Mouse (Mus musculus) G1E-ER4 (cell line): ENCODE data around the gene Fzd9. TPM values are rescaled to one million over a fixed set of nuclear protein-coding genes. Genes with fewer than 3 reads are reported as not detected.

Experiments
- GATA1 ChIP-seq: IDR thresholded peaks from one replicate; pipeline ENCODE4 v1.8.0; 2012; ENCODE audit warnings: low read length, inconsistent platforms
- polyA plus RNA-seq: library from polyadenylated mRNA; stranded (reverse); fragments of >175 nt; gene quantifications from 2 replicates; pipeline ENCODE4 v1.2.3, GENCODE M21; 2012

Fzd9 gene
- polyA plus RNA-seq, 1 experiment = 5.0 TPM

DNA sequence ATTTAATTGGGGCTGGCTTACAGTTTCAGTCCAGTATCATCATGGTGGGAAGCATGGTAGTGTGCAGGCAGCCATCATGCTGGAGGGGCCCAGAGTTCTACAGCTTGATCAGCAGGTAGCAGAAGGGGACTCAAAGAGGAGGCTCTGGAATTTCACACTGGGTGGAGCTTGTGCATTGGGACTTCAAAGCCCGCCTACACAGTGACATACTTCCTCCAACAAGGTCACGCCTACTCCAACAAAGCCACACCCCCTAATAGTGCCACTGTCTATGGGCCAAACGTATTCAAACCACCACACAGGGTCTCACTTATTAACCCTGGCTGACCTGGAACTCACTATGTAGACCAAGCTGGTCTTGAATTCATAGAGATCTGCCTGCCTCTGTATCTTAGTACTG, 5.1 kb upstream of the Fzd9 start:
- TF ChIP-seq GATA1 = no peak

DNA sequence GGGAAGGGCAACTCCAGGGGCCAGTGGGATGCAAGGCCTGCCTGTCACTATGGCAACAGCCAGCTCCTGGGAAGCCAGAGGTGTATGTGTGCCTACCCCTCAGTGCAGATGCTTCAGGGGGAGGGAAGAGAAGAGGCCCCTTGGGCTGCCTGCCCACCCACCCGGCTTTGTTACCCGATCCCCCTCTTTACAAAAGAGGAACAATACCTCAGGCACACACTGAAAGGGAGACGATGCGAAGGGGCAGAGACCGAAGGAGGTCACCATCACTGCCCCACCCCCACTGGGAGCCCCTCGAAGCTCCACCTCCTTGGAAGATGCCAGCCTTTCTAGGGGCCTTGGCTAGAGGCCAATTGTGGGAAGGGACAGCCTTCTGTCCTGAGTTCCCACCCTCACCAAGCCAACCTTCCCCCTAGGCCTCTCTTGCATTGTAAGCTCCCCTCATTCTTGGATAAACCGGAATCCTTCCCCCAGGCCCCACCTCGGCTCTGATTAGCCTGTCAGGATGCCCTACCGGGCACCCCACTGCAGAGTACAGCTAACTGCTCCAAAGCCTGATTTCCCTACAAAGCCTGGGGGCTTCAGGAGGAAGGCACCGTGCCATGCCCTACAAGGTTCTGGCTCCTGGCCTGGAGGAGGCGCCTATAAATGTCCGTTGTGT, 2.8 kb upstream of the Fzd9 start:
- no peak for TF ChIP-seq GATA1

DNA sequence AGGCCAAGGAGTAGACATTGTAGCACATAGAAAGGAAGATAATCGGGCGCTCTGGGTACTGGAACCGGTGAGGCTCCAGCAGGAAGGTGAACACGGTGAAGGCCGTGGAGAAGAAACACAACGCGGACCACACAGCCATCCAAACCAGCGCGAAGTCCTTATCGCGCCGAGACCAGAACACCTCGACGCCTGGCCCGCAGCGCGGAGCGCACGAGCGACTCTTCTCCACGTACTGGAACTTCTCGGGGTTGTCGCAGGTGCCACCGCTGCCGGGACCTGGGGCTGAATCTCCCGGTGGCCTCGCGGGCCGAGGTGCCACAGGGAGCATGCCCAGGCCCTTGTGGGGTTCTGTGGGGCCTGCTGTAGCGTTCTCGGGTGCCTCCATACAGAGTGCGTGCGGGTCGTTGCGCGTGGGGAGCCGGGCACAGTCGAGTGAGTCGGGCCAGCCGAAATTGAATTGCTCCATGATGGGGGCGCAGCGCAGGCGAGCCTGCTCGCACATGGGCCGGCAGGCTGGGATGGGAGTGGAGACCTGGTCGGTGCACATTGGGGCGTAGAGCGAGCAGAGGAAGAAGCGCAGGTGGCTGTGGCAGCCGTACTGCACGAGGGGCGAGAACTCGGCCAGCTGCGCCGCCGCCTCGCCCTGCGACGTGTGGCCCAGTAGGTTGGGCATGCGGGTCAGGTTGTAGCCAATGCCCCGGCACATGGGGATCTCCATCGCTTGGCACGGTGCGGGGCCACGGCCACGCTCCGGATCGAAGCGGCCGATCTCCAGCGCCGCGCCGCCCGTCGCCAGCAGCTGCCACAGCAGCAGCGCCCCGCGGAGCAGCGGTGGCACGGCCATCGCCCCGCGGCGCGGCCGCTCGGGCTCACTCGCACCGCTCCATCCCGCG, 598 bp downstream of the Fzd9 start:
- TF ChIP-seq GATA1 = no peak

DNA sequence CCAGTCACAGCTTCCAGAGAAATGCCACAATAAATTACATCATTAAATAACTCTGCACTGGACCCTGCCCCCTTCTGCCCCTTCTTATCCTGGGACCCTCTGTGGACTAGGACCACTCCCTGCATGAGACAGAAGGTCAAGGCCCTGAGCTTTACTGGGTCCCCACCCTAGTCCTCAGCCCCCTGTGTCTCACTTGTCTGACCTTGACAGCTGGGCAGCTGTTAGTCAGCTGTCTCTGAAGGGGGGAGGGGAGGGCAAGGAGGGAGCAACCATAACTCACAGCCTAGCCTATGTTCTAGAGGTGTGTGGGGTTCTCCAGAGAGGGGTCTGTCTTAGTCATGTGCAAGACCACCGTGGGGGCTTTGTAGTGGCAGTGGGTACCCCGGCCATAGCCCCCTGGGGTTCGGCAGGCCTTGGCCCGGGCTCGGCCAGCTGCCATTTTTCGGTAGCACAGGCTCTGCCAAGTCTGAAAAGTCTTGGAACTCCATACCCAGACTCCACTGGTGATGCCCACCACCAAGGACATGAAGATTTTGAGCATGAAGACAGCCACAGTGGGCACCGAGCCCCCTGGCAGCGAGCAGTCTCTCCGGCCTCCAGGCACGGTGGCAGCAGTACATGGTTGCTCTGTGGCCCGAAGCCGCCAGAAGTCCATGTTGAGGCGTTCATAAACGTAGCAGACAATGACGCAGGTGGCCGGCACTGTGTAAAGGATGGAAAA, 1.9 kb downstream of the Fzd9 start:
- no peak for TF ChIP-seq GATA1

DNA sequence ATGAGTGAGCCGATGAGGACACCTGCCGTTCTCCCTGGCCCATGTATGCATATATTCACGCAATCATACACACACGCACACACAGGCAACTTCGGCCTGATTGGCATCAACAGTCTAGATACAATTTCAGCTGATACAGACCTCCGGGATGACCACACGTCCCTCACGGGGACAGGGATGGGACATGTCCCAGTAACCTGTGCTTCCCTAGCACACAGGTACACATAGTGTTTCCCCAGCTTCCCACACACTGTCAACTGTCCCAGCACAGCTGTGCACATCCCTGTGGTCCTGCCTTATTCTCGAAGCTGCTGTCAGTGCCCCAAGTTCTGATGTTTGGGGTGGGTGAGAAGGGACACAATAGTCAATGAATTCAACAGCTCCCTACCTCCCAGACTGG, 3.7 kb downstream of the Fzd9 start:
- no peak for TF ChIP-seq GATA1

DNA sequence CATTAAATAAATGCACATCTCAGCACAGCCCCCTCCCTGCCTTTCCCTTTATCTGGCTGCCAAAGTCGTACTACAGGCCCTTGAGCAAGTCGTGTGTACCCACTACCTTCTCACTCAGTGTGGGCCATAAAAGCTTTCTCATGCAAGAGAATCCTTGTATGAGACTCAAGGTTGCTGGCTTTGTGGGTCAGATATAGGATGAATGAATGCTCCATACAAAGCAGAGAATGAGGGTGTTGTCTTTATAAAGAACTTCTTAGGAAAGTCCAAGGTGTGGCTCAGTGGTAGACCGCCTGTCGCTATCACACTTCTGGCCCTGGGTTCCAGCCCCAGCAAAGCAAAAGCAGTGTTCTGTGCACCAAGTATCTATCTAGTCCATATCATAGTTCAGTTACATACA, 4.5 kb downstream of the Fzd9 start:
- no peak for TF ChIP-seq GATA1

DNA sequence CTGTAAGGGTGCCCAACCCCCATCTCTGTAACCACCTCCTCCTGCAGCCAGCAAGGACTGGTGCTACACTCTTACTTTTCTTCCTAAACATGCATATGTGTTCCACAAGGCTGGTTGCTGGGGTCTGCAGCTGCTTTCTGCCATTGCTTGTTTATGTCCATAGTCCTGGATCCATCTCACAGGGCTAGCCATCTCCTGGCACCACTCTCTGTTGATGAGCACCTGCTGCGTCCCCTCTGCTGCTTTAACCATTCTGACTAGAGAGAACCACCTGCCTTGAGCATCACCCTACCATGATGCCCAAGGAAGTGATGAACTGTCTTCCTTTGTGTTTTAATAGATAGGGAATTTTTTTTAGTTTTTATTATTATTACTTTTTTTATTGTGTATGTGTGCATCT, 7.9 kb downstream of the Fzd9 start:
- no peak for TF ChIP-seq GATA1

DNA sequence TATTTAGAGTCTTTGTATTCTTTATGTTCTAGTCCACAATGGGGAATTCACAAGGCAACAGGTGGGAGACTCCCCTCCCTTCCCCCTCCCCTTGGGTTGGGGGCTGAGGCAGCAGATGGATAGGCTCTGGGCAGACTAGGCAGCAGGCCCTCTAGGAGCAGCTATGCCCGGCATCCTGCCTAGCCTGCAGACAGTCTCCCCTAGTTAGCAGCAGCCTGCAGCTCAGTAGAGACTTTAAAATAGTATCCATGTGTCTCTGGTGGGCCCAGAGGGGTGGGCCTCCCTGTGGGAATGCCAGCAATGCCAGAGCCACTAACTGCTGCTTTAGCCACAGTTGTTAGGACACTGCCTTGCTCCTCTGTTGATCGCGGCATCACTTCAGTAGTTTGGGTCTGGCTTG, 8.4 kb downstream of the Fzd9 start:
- TF ChIP-seq GATA1 = no peak

DNA sequence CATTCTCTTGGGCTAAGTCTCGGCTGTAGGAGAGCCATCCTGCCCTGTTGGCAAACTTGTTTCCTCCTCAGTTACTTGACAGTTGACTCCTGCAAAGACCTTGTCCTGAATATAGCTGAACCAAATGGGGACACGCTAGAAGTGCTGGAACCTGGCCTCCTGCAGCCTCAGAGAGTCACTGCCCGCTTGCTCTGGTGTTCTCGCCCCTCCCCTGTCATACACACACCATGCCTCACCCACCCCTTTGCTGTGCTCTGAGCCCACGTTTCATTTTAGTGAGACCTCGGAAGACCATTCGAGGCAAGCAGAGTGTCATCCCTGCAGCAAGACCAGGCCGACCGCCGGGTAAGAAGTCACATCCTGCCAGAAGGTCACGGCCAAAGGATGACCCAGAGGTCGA, 8.9 kb downstream of the Fzd9 start:
- TF ChIP-seq GATA1 = no peak

DNA sequence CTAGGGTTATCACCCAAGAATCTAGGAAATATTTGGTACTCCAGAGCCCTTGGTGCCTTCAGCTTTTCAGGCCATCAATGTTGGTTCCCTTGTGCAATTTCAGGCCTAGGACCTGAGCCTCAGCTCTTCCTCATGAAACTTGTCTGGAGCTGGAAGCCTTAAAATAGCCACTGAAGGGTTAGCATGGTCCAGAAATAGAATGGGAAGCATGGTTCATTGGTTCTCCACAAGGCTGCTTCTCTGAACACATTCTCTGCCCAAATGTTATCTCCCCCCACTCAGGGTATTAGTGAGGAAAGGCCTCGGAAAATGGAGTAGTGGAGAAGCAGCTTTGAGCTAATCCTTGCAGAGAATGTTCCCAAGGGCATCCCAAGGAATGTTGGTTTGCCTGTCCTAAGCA, 9.6 kb downstream of the Fzd9 start:
- TF ChIP-seq GATA1 = no peak

DNA sequence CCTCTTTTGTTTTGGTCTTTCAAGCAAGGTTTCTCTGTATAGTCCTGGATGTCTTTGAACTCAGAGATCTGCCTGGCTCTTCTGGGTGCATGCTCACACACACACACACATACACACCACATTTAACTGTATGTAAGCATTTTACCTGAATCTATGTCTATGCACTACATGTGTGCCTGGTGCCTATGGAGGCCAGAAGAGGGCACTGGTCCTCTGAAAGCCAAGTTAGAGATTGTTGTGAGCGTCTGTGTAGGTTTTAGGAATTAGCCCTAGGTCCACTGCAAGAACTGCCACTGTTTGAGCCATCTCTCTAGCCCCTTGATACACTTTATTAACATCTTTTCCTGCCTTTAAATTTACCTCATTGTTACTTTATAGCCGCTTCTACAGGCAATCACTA, 12.2 kb downstream of the Fzd9 start:
- TF ChIP-seq GATA1 = no peak

DNA sequence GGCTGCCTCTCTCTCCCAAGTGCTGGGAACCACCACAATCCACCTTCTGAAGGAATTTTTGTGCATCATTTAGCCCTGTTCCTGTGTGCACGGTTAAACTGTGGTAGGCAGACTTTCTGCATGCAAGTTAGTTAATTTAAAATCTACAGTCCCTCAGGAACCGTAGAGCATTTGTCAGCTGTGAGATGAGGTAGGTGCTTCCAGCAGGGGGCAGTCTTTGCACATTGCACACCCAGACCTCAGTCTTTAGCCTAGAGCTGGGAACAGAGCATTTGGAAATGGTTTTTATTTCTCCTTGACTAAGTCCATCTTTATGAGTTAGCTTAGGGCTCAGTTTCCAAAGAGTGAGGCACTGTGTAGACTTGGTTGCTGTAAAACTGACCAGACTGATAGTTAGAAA, 14.5 kb downstream of the Fzd9 start:
- no peak for TF ChIP-seq GATA1

DNA sequence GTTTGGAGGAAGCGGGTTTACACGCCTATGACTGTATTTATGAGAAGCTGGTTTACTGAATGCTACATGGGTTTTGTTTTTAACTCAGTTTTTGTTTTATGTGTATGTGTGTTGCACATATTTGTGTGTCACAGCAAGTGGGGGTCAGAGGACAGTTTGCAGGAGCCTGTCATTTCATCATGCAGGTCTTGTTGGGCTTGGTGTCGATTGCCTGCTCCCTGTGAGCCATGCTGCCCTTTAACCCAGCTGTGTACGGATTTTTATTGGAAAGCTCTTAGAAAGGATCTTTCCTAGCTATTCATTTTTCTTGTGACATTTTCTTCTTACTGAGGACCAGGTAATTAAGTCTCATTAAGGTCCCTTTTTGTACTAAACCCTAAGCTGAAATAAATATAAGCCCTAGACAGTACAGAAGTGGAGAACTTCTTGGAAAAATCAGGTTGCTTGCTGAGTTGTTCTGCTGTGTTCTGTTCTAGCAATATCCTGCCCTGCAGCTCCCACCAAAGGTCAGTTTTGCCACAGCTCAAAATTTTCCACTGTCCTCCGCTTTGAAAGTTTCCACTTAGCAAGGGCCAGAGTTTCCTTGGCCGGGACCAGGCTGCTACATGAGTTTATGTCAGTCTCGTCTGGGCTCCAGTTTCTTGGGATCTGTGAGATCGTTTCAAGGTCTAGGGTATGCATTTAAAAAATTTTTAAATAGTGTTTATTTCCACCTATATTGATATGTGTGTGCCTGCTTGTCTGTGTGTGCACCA, 17.7 kb downstream of the Fzd9 start:
- no peak for TF ChIP-seq GATA1

DNA sequence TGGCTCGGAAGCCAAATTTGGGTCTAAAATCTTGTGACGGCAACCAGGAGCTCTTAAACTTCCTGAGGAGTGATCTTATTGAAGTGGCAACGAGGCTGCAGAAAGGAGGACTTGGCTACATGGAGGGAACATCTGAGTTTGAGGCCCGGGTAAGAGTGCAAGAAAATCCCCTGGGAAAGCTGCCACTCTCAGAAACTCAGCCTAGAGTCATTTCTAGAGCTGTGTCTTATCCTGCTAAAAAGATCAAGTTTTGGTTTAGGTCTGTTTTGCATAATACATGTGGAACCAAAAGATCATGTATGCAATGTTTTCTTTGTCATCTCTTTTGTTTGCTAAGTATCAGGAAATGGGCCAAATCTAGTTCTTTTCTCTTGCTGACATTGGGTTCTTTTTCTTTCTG, 20.8 kb downstream of the Fzd9 start:
- TF ChIP-seq GATA1 = no peak

DNA sequence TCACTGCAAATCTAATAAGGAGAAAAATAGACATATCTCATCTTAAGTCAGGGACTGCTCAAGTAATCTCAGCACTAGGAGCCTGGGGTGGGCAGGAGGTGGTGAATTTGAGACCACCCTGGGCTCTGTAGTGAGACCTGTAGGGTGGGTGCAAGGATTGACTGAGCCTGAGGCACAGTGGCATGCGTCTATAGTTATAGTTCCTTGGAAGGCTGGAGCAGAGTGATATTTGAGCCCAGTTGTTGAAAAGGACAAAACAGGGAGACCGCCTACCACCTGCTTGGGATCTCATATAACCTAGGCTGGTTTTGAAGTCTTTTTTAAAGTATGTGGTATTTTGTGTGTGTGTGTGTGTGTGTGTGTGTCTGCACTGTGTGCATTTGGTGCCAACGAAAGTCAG, 26.9 kb downstream of the Fzd9 start:
- no peak for TF ChIP-seq GATA1

DNA sequence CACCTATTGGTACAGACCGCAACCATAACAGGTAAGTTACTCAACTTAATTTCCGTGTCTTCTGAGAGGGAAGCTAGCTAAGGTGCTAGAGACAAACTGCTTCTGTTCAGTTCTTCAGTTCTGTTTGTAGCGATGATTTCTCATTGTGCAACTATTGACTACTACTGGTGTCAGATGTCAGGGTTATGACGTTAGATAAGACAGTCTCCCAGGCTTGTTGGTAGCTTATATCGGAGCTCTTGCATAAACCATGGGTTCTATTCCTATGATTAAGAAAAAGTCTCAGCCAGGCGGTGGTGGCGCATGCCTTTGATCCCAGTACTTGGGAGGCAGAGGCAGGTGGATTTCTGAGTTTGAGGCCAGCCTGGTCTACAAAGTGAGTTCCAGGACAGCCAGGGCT, 29.0 kb downstream of the Fzd9 start:
- no peak for TF ChIP-seq GATA1

DNA sequence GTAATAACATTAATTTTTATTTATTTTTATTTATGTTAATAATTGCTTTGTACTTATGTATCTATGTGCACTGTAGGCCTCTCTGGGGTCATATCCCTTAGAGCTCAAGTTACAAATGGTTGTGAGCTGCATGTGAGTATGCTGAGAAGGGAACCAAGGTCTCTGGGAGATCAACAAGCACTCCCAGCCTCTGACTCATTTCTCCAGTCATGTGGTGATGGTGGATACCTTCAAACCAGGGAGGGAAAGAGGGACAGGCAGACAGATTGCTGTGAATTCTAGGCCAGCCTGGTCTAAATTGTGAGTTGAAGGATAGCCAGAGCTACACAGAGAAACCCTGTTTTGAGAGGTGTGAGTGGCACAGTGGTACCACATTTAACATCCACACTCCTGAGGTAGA, 30.1 kb downstream of the Fzd9 start:
- no peak for TF ChIP-seq GATA1
